Mouse (Mus musculus) heart, postnatal 0 days (tissue): Measurements from ENCODE around the gene Rhpn2.

ENCODE experiments used
- CTCF ChIP-seq: IDR thresholded peaks from 2 replicates; pipeline ENCODE4 v1.5.1; 2016; ENCODE audit warnings: antibody characterized with exemption, control low read depth, low read depth
- EP300 ChIP-seq: IDR thresholded peaks from 2 replicates; pipeline ENCODE4 v1.6.1; 2016; ENCODE audit warnings: antibody characterized with exemption, low read depth

GRCm38 (mm10) chr7:35293464-35293863, 40.5 kb upstream of the Rhpn2 start:
- TF ChIP-seq CTCF (no peak), EP300 (no peak)
